Comparison of ENCODE assay signal across 12 mouse cellular contexts in genomic region chr14:109434205-109434604, GRCm38 (mm10).
"Had no signal": no experiment of that assay in that cellular context is flagged by ENCODE, and none has a peak within 500 bp of the region (broad histone marks: within the 10 kb centered on the region; RNA-seq: fewer than 3 reads in every experiment).

No protein-coding gene starts in this region.

- DNase-seq: lung, adult 18-20 months; lung, embryonic 14.5 days; lung, postnatal 10 days; lung, postnatal 4 days; midbrain, embryonic 14.5 days; retina, postnatal 1 day; right cerebral cortex, postnatal 25 days; right cerebral cortex, postnatal 4 days; spleen, adult 18-20 months; thymus, adult 18-20 months; thymus, postnatal 25 days; thymus, postnatal 4 days had no signal
